Mouse (Mus musculus) ES-E14 (cell line): ENCODE results near the gene Sacs.
A peak's percentile ranks its signal among the peaks of the same experiment; 100 is the strongest.

Experiments
- CHD2 ChIP-seq: IDR thresholded peaks from 2 replicates; pipeline ENCODE4 v1.6.1; 2014; ENCODE audit warnings: mild to moderate bottlenecking, low read depth, low read length, inconsistent platforms
- HCFC1 ChIP-seq: IDR thresholded peaks from 2 replicates; pipeline ENCODE4 v1.6.1; 2012; ENCODE audit warnings: low read length, inconsistent platforms, borderline replicate concordance; ENCODE audit not compliant: insufficient read depth
- MAFK ChIP-seq: IDR thresholded peaks from 2 replicates; pipeline ENCODE4 v1.6.1; 2014; ENCODE audit warnings: mild to moderate bottlenecking, low read depth, low read length, inconsistent platforms; ENCODE audit not compliant: insufficient read depth
- ZC3H11A ChIP-seq: IDR thresholded peaks from 2 replicates; pipeline ENCODE4 v1.6.1; 2012; ENCODE audit warnings: low read depth, mild to moderate bottlenecking, inconsistent platforms, low read length, borderline replicate concordance
- ZNF384 ChIP-seq: IDR thresholded peaks from 2 replicates; pipeline ENCODE4 v1.6.1; 2012; ENCODE audit warnings: low read depth, low read length, inconsistent platforms

- no peak for TF ChIP-seq ZC3H11A
- TF ChIP-seq MAFK, result no peak
- TF ChIP-seq ZNF384, result no peak
- TF ChIP-seq HCFC1, result peak; percentile 70; the same call in 1 of the 2 replicates
- TF ChIP-seq CHD2, result no peak
Observed at GRCm38 (mm10) chr14:61172548-61173158, 34.4 kb downstream of the Sacs start.
